Mouse (Mus musculus) frontal cortex, postnatal 36 days (tissue): ENCODE measurements around the gene Igf2r.

Experiments
- DNase-seq, 2 experiments: peaks; one replicate each; pipeline ENCODE4 v3.0.0; 2022; ENCODE audit warnings: low spot score in 2 of 2

Gene Igf2r

DNA sequence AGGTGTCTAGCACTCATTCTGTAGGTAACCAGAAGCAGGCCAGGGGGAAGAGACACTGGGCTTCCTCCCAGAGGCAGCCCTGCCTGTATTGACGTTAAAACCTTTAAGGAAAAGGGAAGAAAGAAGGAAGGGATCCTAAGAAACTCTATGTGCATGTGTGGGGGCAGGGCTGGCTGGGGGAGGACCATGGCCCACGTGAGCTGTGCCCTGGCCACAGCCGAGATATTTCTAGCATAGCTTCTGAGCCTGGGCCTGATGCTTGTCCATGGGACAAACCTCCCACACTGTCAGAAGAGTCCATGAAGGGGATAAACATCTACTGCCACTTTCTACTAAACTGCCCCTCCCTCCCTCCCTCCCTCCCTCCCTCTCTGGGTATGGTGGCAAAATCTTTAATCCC lies 95.6 kb downstream of the Igf2r start:
- no peak for DNase-seq

DNA sequence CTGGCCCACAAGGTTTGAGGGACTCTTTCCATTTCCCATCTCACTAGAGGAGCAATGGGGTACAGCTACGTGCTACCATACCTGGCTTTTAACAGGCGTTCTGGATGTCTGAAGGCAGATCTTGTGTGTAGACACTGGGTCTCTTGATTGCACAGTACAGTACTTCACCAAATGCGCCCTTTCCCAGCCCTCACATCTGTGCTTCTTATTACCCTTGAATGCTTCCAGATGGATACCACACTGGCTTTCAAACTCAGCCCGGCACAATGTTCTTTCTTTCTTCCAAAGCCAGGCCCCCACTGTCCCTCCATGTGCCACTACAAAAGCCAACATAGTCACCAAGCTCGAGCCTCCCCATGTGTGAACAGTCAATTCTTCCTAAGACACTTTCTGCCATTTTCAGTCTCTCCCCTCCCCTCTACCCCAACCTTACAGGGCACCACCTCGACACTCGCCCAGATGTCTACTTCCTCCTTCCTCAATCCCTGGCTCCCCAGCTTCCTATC lies 97.1 kb downstream of the Igf2r start:
- no peak for DNase-seq

GRCm38 (mm10) chr17:12671029-12671605 lies 98.3 kb downstream of the Igf2r start:
- DNase-seq, result no peak

- DNase-seq, result no peak
Measured at GRCm38 (mm10) chr17:12669363-12669679, 100.1 kb downstream of the Igf2r start.

- no peak for DNase-seq
Measured at GRCm38 (mm10) chr17:12668478-12669362, 100.7 kb downstream of the Igf2r start.

GRCm38 (mm10) chr17:12664156-12664555 lies 105.3 kb downstream of the Igf2r start:
- DNase-seq, result no peak

DNA sequence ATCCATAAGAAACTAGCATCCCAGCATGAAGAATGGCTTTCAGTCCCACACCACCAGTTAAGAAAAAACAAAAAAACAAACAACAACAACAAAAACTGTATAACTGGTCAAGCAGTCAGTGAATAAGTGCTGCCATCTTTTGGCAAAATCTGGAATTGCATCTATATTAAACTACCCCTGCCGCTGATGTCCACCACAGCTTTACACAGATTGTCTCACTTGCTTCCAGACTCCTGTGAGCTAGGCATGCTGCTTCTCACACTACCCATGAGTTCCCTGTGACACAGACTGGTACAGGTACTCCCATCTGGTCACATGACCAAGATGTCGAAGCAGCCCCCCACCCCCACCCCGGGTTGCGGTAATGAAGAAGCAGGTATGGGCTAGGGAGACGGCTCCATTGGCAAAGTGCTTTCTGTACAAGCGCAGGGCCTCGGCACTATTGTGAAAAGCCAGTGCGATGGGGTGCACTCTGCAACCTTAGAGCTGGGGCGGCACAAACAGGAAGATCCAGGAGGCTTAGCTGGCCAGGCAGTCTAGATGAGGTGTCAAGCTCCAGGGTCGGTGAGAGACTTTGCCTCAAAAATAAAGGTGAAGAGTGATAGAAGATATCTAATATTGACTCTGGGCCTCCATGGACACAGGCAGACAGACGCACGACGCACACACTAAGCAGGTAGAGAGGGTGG lies 108.7 kb downstream of the Igf2r start:
- peak in 1 of 2 experiments; percentile 54 for DNase-seq

DNA sequence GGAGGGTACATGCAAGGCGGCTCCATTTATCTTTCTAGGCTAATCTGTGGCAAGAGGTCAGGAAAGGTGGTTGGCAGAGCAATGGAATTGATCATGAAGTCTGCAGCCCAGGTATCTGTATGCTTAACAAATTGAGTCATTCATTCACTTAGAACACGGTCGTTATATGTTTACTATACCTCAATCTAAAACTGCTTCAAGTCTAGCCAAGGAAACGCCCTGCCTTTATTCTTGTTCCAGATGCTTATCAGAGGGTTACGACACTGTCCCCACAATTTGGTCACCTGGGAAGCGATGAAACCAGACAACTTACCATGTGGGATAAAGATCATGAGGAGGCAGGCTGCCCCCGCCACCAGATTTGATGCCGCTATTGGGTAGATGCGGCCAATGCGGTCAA lies 110.2 kb downstream of the Igf2r start:
- DNase-seq, result no peak

DNA sequence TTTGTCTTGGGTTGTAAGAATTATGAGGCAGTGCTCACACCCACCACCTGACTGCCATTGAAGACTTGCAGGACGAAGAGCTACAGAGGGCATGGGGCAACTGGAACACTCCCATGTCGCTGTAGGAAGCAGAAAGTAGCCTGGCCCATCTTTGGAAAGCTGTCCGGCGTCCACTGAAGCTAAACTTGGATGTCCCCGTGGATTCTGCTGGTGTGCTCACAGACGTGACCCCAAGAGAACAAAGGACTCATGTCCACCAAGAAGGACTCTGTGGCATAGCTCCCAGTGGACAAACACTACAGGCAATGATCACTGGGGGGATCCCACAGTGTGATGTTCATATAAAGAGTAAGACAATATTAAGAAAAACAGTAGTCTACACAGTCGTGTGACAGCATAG lies 110.7 kb downstream of the Igf2r start:
- no peak for DNase-seq

DNA sequence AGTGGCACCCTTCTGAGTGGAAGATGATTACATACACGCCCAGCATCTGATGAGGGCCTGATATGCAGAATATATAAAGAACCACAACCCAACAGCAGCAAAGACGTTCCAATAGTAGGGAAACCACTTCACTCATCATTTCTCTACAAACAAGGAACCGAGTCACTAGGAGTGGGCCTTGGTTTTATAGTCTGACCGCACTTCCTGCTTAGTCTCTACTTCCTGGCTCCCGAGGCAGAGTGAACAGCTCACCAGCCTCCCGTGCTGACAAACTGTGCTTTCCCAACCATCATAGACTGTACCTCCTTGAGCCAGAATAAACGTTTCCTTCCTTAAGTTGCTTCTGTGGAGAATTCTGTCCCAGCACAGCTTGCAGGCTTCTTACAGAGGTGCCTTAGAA lies 113.6 kb downstream of the Igf2r start:
- no peak for DNase-seq

DNA sequence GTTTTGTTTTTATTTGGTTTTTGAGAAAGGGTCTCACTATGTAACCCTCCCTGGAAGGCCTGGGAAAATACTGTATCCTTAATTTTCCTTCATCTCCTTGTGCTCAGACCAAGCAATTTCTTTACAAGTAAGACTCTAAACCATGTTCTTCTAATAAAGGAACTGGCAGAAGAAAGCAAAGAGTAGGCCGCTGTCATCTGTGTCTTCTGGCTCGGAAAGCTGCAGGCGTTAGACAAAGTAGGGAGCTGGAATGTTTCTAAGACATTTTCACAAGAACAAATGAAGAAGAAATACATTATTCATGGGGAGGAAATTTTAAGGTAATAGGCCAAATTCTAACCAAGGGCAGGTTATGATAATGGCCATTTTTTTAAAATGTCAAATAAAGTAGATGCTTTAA lies 115.4 kb downstream of the Igf2r start:
- peak; percentile 13 to 68 for DNase-seq

DNA sequence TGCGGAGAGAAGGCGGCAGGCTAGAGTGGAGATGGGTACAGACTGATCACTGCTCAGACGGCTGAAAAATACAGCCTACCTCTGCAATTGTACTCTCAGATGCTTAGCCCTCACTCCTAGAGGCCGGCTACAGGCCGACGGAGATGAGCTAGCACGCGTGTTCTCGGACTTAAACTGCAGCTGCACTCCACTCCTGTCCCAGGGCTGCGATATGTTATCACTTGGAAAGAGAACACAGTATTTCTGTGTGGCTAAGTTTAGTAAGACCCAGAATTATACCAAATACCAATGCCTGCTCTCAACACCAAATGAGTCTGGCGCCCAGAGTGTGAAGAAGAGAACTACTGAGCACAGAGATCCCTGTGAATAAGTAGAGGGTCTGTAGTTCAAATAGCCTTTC lies 116.9 kb downstream of the Igf2r start:
- DNase-seq, result peak; percentile 16 to 27

GRCm38 (mm10) chr17:12645461-12645860 lies 124.0 kb downstream of the Igf2r start:
- no peak for DNase-seq

DNA sequence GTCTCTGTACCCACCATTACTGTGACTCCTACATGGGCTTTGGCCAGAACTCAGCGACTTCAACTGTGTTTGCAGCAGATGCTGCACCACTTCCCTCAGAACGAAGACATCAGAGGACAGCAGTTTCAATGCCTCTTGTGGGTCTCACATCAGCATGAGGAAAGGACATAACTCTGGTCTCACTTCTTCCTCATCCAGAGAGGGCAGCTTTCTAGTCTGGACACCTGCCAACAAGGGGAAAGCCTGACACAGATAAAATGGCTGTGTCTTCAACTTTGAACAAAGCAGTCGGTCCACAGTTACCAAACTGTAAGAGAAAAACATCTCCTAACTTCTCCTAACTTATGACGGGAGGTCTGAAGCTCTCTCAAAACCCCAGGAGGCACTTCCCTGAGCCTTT lies 128.4 kb downstream of the Igf2r start:
- DNase-seq, result no peak

- no peak for DNase-seq
Measured at GRCm38 (mm10) chr17:12639585-12639984, 129.9 kb downstream of the Igf2r start.

DNA sequence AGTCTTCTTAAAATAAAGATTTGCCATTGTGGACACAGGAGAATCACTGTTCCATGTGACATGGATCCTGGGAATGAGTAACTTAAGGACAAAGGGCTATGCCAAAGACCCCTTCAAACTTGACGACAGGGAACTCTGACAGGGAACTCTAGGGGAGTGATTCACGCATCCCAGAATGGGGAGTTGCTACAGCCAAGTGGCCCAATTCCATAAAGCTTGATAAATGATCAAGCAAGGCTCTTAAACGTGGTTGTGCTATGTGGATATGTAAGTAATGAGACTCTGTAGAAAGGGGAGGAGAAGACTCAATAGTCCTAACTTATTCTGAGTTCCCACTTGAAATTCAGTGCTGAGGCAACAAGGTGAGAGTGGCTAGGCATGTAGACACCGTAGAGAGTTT lies 134.7 kb downstream of the Igf2r start:
- DNase-seq, result no peak
